Mouse (Mus musculus) E14TG2a.4 (cell line): ENCODE data around the gene Fap.

ENCODE experiments used
- CTCF ChIP-seq: conservative IDR thresholded peaks from 2 replicates; pipeline ENCODE4 v1.5.1; 2014; ENCODE audit warnings: low read length
- NANOG ChIP-seq: IDR thresholded peaks from 2 replicates; pipeline ENCODE4 v1.6.1; 2014; ENCODE audit warnings: borderline replicate concordance, low read length, mixed read lengths
- POU5F1 ChIP-seq: IDR thresholded peaks from 2 replicates; pipeline ENCODE4 v1.6.1; 2014; ENCODE audit warnings: low read length, borderline replicate concordance

DNA sequence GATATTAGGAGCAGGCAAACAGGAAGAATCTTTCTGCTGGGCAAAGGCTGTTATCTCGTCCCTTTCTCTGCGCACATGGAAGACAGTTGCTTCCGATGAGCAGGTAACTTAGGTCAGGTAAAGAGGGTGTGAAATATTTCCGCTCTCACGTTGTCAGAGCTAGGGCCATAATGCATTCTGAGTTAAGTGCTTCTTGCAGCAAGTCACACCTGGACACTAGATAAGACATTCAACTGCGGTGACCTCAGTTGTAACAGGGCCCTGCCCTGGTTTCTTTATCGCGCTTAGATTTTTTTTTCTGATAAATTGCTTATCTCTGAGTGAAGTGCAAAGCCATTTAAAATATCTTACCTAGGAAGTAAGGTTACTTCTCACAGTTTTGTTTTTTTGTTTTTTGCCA is 38.4 kb downstream of the Fap start:
- TF ChIP-seq CTCF (no peak), POU5F1 (no peak), NANOG (no peak)
